Mouse (Mus musculus): ENCODE results near the gene Zfp414.

Zfp414 gene

DNA sequence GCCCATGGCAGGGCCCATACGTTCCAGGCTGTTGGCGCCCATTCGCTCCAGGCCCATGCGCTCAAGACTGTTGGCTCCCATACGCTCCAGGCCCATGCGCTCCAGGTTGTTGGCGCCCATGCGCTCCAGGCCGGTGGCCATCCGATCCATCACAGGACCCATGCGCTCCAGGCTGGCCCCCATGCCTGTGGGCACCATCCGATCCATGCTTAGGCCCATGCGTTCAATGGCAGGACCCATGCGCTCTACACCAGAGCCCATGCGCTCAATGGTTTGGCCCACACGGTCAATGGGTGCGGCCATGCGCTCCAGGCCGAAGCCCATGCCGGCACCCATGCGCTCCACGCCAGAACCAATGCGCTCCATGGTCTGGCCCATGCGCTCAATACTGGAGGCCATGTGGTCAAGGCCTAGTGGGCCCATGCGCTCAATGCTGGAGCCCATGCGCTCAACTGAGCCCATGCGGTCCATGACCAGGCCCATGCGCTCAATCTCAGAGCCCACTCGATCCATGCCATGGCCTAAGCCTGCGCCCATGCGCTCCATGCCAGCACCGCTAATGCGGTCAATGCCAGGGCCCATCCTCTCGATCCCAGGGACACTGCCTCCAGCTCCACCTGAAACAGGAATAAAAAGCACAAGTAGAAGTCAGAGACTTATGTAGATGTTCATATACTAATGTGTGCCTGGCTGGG lies 21.0 kb downstream of the Zfp414 start:
- no peak for DNase-seq (ENCODE audit: low spot score)

DNA sequence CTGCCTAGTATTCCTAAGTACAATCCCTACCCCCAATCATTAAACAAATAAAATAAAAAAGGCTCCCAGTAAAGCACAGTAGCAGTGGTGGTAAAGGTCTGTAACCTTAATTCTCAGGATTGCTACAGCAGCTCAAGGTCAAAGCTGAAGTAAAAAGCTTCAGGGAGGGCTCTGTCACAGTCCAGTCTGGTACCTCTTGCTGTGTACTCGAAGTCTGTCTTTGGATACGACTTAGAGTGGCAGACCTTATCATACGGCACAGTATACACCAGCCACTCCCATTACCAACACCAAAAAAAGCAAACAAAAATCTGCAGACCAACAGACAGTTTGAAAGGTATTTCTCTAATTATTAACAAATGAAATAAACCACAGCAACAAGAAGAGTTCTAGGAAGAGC lies 37.9 kb downstream of the Zfp414 start:
- no peak for DNase-seq (ENCODE audit: low spot score)

- DNase-seq (ENCODE audit: low spot score): no peak
Observed at GRCm38 (mm10) chr17:33669681-33670080, 40.8 kb downstream of the Zfp414 start.

DNA sequence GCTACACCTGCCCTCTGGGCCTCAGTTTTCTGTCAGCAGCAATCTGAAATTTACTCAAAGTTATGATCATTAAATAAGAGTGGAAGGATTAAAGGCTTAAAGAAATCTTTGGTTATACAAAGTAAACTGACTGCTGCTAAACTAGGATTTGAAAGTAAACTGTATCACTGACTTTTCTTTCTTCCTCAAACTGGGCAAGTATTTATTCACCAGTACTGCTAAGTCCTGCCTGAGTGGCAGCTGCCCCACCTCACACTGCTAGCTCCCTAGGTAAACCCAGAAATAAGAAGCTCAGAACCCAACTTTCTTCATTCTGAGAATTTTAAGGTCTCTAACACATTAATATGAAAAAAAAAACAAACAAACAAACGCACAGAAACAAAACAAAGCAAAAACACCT lies 44.9 kb downstream of the Zfp414 start:
- DNase-seq (ENCODE audit: low spot score): no peak

- DNase-seq (ENCODE audit: low spot score): no peak
Observed at GRCm38 (mm10) chr17:33675452-33675851, 46.6 kb downstream of the Zfp414 start.

DNA sequence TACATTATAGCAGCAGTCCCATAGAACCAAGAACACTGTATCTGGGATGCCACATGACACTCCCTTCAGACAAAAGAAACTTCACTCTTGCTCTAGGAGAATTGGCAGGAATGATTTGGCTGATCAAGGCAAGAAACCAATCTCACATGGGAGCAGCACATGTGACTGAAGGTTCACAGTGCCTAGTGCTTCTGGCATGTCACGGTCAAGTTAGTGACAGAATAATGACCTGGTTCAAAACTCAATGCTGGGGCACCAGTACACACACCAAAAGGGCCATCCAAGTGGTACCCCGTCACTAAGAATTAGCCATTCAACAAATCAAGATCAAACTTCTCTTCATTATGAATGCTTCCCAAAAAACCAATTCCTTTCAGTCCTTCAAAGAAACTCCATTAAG lies 47.2 kb downstream of the Zfp414 start:
- DNase-seq (ENCODE audit: low spot score): no peak

DNA sequence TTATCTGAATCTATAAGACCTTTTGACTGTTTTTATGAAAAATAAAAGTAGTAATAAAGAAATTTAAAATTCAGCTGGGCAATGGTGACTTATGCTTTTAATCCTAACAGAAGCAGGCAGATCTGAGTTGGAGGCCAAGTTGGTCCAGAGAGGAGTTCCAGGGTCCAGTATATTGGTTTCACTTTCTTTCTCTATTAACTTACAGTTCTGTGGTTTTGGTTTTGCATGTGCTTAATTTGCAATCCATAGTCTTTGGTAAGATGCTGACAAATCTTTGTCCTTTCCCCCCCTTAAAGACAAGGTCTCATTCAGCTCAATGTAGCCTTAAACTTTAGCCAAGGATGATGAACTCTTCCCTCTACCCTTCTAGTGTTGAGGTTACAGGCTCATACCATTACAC lies 49.9 kb downstream of the Zfp414 start:
- DNase-seq (ENCODE audit: low spot score): no peak

Measured in layer of hippocampus, adult 9-10 months (tissue).